Mouse (Mus musculus): ENCODE results near the gene Gm960.

- TF ChIP-seq POLR2A (IDR thresholded peaks at IDR 0.05; ENCODE audit: low read depth, low read length) = no peak
- no peak for TF ChIP-seq CTCF (IDR thresholded peaks at IDR 0.05; ENCODE audit: extremely low read depth, insufficient read length, insufficient replicate concordance, low read depth, low read length)
Observed at GRCm38 (mm10) chr19:4602459-4602858, 96.0 kb downstream of the Gm960 start.
